Mouse (Mus musculus) thymus, adult 18-20 months (tissue): ENCODE data around the gene Sec16a.
"Not testable (repeated sequence)": the region's sequence is repeated elsewhere in the genome, so short reads cannot be mapped to it uniquely, and the experiment has no call there.

Experiments used
- DNase-seq, 2 experiments: peaks; one replicate each; pipeline ENCODE4 v3.0.0; 2022; ENCODE audit warnings: mixed read lengths in 2 of 2

The Sec16a gene

GRCm38 (mm10) chr2:26380871-26381270, 64.1 kb downstream of the Sec16a start:
- not testable (repeated sequence) for DNase-seq

DNA sequence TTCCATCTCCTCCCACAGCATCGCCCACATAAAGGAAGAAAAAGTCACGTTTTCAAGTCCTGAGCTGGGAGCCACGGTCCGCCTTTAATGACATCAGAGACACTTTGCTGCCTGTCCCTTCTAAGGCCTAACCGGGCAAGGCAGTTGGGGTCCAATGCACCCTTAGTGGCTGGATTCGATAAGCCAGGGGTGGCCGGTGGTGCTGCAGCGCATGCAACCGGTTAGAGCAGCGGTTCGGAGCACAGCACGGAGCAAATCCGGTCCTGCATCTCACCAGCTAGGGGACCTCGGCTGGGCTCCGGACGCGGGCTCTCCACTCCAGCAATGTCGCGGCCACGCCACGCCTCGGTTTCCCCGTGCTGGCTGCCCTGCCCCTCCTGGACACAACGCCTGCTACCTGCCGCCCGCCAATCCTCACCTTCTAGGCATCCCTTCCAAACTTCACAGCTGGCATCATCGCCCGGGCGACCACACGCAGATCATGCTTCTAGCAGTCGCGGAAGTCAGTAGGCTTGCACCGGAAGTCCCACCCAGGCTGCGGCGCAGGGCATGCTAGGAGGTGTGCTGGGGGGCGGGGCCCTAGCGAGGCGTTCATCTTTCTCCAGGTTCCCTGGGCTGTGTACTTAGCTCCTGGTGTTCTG, 64.8 kb downstream of the Sec16a start, which contains the start of gene Snapc4:
Gene Snapc4 (minus strand): TSS at position 523 of the 641 bp plus-strand sequence.
- peak; percentile 75 to 80 for DNase-seq

DNA sequence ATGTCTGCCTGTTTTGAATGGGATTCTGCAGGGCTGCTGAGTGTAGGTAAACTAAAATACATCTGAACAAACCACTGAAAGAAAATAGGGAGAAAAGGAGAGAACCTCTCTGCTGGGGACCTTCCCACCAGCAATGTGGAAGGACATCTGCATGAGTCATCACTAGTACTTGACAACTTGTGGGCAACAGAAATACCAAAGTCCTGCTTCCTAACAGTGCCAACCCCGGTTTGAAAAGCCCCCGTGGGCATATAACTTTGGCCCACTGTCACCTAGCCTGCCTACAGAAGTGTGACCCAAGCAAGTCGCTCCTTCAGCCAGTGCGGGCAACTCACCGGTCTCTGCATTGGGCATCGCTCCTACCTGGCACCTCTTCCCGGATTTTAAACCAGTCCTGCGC, 72.6 kb downstream of the Sec16a start:
- no peak for DNase-seq

DNA sequence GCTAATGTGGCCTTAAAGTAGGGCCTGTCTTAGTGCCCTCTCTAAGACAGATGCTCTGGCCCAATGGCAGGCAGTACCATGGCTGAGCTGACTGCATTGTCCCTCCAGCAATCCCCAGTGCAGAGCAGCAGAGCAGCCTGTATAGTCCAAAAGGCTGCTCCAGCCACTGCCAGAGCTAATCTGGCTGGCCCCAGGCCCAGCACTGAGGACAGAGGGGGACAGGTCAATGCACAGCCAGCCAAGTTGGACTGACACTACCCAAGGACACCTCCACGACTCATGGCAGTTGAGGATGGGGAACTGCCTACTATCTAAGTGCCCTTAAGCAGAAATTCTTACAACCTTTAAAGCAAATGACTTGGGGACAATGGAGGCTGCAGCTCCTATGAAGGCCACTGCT, 76.4 kb downstream of the Sec16a start:
- DNase-seq: no peak

GRCm38 (mm10) chr2:26367911-26368310, 77.1 kb downstream of the Sec16a start:
- no peak for DNase-seq

DNA sequence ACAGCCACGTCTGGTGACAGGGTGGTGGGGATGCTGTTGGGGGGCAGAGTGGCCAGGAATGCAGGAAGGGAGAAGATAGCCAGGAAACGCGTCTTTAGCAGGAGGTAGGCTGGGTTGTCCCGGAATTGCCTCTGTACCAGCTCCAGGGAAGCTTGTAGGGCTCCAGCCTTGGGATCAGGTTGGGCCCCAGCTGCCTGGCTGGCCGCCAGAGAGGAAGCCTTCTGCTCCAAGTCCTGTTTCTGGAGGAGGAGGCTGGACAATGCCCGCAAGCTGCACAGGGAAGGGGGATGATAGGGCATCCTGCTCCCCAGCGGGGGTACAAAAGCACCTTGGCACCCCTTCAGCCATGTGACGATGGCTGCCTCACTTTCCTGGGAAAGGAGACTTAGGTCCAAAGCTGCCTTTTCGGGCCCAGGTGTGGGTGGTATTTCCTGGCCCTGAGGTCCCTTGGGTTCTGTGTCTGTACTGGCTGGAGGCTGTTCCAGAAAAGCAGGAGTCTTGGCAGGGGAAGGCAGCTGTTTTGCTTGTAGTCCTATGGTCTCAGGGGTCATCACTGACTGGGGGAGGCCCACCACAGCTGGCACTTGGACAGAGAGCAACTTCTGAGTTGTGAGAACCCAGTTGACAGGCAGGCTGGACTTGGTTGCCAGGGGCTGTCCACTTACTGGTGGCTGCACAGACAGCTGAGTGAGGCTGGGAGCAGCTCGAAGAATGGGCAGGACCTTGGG, 80.1 kb downstream of the Sec16a start:
- no peak for DNase-seq

- DNase-seq: no peak
These were observed 81.5 kb downstream of the Sec16a start for GRCm38 (mm10) chr2:26363481-26363880.

DNA sequence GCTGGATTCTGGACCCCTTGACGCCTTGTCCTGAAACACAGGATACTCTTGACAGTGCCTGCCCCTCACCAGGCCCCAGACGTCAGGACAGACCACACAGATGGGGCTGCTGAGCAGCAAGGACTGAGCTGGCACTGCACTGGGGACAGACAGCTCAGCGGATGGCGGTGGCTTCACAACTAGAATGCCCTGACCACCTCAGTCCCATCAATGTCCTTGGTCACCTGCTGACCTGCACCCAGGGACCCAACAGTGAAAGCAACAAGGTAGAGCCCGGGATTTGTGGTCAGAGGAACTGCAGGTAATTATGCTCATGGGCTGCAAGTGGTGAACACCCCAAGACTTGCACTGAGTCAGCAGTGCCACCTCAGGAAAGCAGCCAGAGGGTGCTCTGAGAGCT, 82.0 kb downstream of the Sec16a start:
- no peak for DNase-seq

DNA sequence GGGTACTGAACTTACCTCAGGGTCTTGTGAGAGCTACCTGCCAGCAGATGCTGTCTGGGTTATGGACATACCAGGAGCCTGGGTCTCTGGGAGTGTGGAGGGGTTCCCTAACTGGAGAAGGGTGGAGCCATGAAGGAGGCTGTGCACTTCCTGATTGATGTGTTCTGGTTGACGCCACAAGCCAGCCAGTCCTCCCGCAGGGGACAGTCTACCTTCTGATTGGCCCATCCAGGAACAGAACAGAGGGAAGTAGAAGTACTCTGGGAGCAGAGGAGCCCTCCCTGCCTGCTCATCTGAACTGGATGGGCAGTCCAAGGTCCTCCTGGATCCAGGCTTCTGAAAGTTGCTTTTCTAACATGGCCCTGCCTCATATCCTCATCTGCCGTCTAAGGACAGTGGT, 84.2 kb downstream of the Sec16a start, which contains the start of gene Card9:
Gene Card9 (minus strand): TSS at position 147 of the 400 bp plus-strand sequence.
- DNase-seq: no peak

DNA sequence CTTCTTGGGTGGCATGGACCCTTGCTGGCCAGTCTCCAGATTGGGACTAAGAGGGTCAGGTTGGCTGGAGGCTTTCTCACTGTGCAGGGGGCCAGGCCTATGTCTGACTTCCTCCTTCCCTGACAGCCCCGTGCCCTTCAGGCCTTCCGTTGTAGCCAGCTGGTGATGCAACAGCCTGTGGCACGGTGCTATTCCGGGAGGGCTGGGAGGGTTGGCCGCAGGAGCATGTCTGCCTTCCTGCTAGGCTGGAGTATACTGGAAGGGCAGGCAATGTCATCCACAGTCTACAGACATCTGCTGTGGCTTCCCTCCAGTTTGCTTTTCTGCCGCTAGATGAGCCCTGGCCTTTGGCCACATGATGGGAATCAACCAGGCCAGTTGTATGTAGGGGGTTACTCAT, 85.0 kb downstream of the Sec16a start:
- DNase-seq: no peak
